Mouse (Mus musculus) CD4-positive, CD25-positive, alpha-beta regulatory T cell (primary cell): ENCODE measurements around the gene Rlim. TPM values are rescaled to one million over a fixed set of nuclear protein-coding genes. Genes with fewer than 3 reads are reported as not detected.

Source experiments
- polyA plus RNA-seq: library from polyadenylated mRNA; unstranded; fragments of 100-300 nt; shearing (Covaris generic); gene quantifications from one replicate; pipeline ENCODE4 v1.2.1, GENCODE M21; 2017

Gene Rlim
- 32.6 TPM for polyA plus RNA-seq

GRCm38 (mm10) chrX:103981169-103981689 is at the start of gene Rlim:
Gene Rlim (minus strand): TSS chrX:103981284.

Other genes with a start within 250 kb of the Rlim start
- gene Slc16a2, start 159.3 kb downstream of the Rlim start, polyA plus RNA-seq: 0.22 TPM
- not detected for gene Nexmif, start 219.9 kb upstream of the Rlim start, polyA plus RNA-seq